Mouse (Mus musculus) C2C12 (cell line): Measurements from ENCODE around the gene Slc5a2. TPM values are rescaled to one million over a fixed set of nuclear protein-coding genes. Genes with fewer than 3 reads are reported as not detected.

Experiments used
- H3K27me3 ChIP-seq: one replicate; pipeline ENCODE4 v1.6.1; 2011; ENCODE audit not compliant: control insufficient read depth, insufficient read depth, insufficient read length
- H3K36me3 ChIP-seq: one replicate; pipeline ENCODE4 v1.6.1; 2011; ENCODE audit not compliant: control insufficient read depth, insufficient read depth
- H3K4me3 ChIP-seq: one replicate; pipeline ENCODE4 v1.5.1; 2011; ENCODE audit warnings: mild to moderate bottlenecking, control low read depth; ENCODE audit not compliant: poor library complexity, insufficient read depth, severe bottlenecking
- H3K79me2 ChIP-seq: one replicate; pipeline ENCODE4 v1.6.1; 2011; ENCODE audit not compliant: control insufficient read depth, insufficient read depth
- H3K79me3 ChIP-seq: one replicate; pipeline ENCODE4 v1.6.1; 2011; ENCODE audit warnings: low read depth, control low read depth
- H3ac ChIP-seq: one replicate; pipeline ENCODE3; 2011; ENCODE audit warnings: low read depth; ENCODE audit not compliant: control insufficient read depth, insufficient read length
- CEBPB ChIP-seq: IDR thresholded peaks from one replicate; pipeline ENCODE4 v1.6.1; 2011; ENCODE audit warnings: low read depth, mild to moderate bottlenecking, control low read depth, moderate library complexity
- CTCF ChIP-seq: IDR thresholded peaks from one replicate; pipeline ENCODE4 v1.5.1; 2011; ENCODE audit not compliant: control insufficient read depth, insufficient read depth, insufficient read length
- FOSL1 ChIP-seq: IDR thresholded peaks from one replicate; pipeline ENCODE4 v1.8.0; 2011; ENCODE audit warnings: mild to moderate bottlenecking, low read length; ENCODE audit not compliant: poor library complexity, insufficient read depth, severe bottlenecking
- MAX ChIP-seq: IDR thresholded peaks from one replicate; pipeline ENCODE4 v1.6.1; 2011; ENCODE audit warnings: mild to moderate bottlenecking, control low read depth
- MYOD1 ChIP-seq: IDR thresholded peaks from one replicate; pipeline ENCODE4 v1.6.1; 2011; ENCODE audit warnings: low read depth; ENCODE audit not compliant: control insufficient read depth, insufficient read length
- MYOG ChIP-seq: IDR thresholded peaks from one replicate; pipeline ENCODE4 v1.6.1; 2011; ENCODE audit not compliant: control insufficient read depth, insufficient read length; ENCODE audit errors: extremely low read depth
- USF1 ChIP-seq: IDR thresholded peaks from one replicate; pipeline ENCODE4 v1.6.1; 2011; ENCODE audit warnings: low read depth, mild to moderate bottlenecking, control low read depth, moderate library complexity
- long read RNA-seq, 2 experiments: library from polyadenylated mRNA; unstranded; transcript quantifications; one replicate each; pipeline ENCODE4 v2.0.0; 2019 to 2020
- polyA plus RNA-seq: library from polyadenylated mRNA; unstranded; fragments of >200 nt; fragmentation: generic; extraction: Trizol; gene quantifications from one replicate; pipeline ENCODE4 v1.2.1, GENCODE M21; 2012; ENCODE audit warnings: missing spikeins

The Slc5a2 gene
- polyA plus RNA-seq, result not detected
- long read RNA-seq, experiment 1, result 0 reads
- long read RNA-seq, experiment 2, result 0 reads

- no peaks in the 10 kb centered on the region for H3K36me3 ChIP-seq
- peaks cover 4% of the 10 kb centered on the region for H3K27me3 ChIP-seq
- no peak for TF ChIP-seq MYOD1
- no peak for TF ChIP-seq FOSL1
- no peak for TF ChIP-seq MAX
- no peak for TF ChIP-seq MYOG
- no peak for TF ChIP-seq CEBPB
- TF ChIP-seq USF1, result no peak
- TF ChIP-seq CTCF, result no peak
- H3K4me3 ChIP-seq, result no peak within 1 kb of the TSS
- H3K79me3 ChIP-seq, result no peaks in the 10 kb centered on the region
- no peak within 1 kb of the TSS for H3ac ChIP-seq
- no peaks in the 10 kb centered on the region for H3K79me2 ChIP-seq
Measured at GRCm38 (mm10) chr7:128265411-128265810, at the start of gene Slc5a2. Slc5a2 (plus strand) TSS chr7:128265657.

DNA sequence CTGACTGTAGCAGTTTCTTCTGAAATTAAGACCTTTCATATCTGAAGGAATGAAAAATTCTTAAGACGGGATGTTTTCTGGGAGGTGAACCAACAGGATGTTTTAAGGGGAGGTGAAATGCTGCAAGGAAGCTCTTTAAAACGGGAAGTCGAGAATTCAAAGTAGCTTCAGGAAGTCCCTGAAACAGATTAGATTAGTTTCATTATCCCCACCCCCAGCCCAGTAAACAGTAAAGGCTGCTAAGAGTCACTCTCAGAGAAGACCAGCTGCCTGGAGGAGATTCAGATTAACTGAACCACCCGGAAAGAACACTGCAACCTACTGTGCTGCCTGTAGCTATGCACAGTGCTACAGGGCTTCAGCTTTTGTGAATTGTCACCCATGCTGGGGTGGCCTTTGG lies 45.5 kb upstream of the Slc5a2 start:
- Histone ChIP-seq H3K27me3 (peaks cover 27% of the 10 kb centered on the region), H3K79me2 (no peaks in the 10 kb centered on the region), H3K36me3 (no peaks in the 10 kb centered on the region), H3K79me3 (no peaks in the 10 kb centered on the region), H3ac (no peak overlapping the region), H3K4me3 (no peak overlapping the region)
- no peak for TF ChIP-seq USF1
- no peak for TF ChIP-seq FOSL1
- TF ChIP-seq CTCF, result no peak
- TF ChIP-seq CEBPB, result no peak
- no peak for TF ChIP-seq MAX
- no peak for TF ChIP-seq MYOD1
- TF ChIP-seq MYOG, result no peak

DNA sequence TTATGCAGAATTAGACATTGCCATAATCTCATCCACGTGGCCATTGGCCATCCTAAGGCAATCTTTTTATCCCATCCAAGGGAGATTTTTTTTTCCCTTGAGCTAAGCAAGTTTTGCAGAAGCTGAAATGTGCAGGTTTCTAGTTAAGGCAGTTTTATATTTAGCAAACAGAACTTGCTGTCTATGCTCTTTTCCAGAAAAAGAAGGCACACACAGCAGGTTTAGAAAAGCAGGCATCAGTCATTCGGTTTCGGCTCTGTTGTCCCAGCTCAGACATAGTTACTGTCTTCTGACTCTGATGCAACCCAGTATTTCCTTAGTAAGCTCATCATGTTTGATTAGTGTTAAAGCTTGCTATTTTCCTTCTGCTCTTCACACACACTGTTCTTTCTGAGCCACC lies 44.5 kb upstream of the Slc5a2 start:
- no peak for TF ChIP-seq FOSL1
- TF ChIP-seq USF1, result no peak
- TF ChIP-seq MYOD1, result no peak
- no peak for TF ChIP-seq CEBPB
- no peak for TF ChIP-seq CTCF
- no peak for TF ChIP-seq MAX
- no peak for TF ChIP-seq MYOG
- peaks cover 27% of the 10 kb centered on the region for H3K27me3 ChIP-seq

DNA sequence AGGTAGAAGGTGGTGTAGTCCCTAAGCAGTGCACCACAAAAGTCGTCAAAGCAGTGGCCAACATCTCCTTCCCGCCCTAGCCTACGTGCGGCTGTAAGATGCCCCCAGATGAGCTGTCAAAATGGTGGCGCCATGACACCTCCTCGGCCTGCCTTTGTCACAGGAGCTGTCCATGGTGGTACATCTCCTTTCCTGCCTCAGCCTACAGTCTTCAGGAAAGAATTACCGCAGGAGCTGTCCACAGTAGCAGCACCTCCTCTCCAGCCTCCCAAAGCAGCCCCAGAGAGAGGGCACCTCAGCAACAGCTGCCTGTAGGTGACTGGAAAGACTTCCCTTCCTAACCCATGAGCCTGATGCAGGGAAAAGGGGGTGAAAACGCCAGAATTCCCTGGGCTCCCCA lies 33.7 kb upstream of the Slc5a2 start:
- Histone ChIP-seq H3K36me3 (peaks cover 5% of the 10 kb centered on the region), H3K79me2 (peaks cover 3% of the 10 kb centered on the region), H3K27me3 (no peaks in the 10 kb centered on the region), H3ac (no peak overlapping the region), H3K4me3 (no peak overlapping the region), H3K79me3 (peaks cover 3% of the 10 kb centered on the region)
- TF ChIP-seq FOSL1, result no peak
- no peak for TF ChIP-seq MAX
- TF ChIP-seq USF1, result no peak

More for the DNA sequence above, 44.5 kb upstream of the Slc5a2 start:
- H3K79me2 ChIP-seq, result no peaks in the 10 kb centered on the region
- H3K36me3 ChIP-seq, result no peaks in the 10 kb centered on the region
- no peaks in the 10 kb centered on the region for H3K79me3 ChIP-seq
- no peak overlapping the region for H3K4me3 ChIP-seq
- H3ac ChIP-seq, result no peak overlapping the region

- H3K4me3 ChIP-seq, result no peak overlapping the region
- no peak for TF ChIP-seq CEBPB
- TF ChIP-seq USF1, result no peak
- TF ChIP-seq FOSL1, result no peak
- TF ChIP-seq MYOG, result no peak
- peaks cover 5% of the 10 kb centered on the region for H3K79me3 ChIP-seq
- no peaks in the 10 kb centered on the region for H3K27me3 ChIP-seq
- H3K36me3 ChIP-seq, result peaks cover 5% of the 10 kb centered on the region
- no peak overlapping the region for H3ac ChIP-seq
- H3K79me2 ChIP-seq, result peaks cover 15% of the 10 kb centered on the region
Measured at GRCm38 (mm10) chr7:128234796-128235195, 30.7 kb upstream of the Slc5a2 start.

GRCm38 (mm10) chr7:128235481-128235880 lies 30.0 kb upstream of the Slc5a2 start:
- Histone ChIP-seq H3K79me2 (peaks cover 16% of the 10 kb centered on the region), H3ac (no peak overlapping the region), H3K4me3 (no peak overlapping the region), H3K36me3 (peaks cover 5% of the 10 kb centered on the region), H3K27me3 (no peaks in the 10 kb centered on the region), H3K79me3 (peaks cover 5% of the 10 kb centered on the region)
- TF ChIP-seq CTCF, result no peak
- TF ChIP-seq FOSL1, result no peak
- TF ChIP-seq MYOG, result no peak
- no peak for TF ChIP-seq USF1
- no peak for TF ChIP-seq MYOD1
- no peak for TF ChIP-seq CEBPB
- TF ChIP-seq MAX, result no peak
